9 mouse cellular contexts compared by ENCODE assay signal in genomic region chr19:46397436-46398001, GRCm38 (mm10). TPM values are rescaled to one million over a fixed set of nuclear protein-coding genes. Genes with fewer than 3 reads are reported as not detected.
DNase-seq lines count a peak whose midpoint lies in the region; ATAC-seq and TF ChIP-seq lines count a peak whose summit lies in the region.
"Had no signal": no experiment of that assay in that cellular context is flagged by ENCODE, and none has a peak within 500 bp of the region (broad histone marks: within the 10 kb centered on the region; RNA-seq: fewer than 3 reads in every experiment).

No protein-coding gene starts in this region.

- no peak for TF ChIP-seq CTCF in embryonic fibroblast, embryonic 13.5 days (IDR thresholded peaks at IDR 0.05; ENCODE audit: borderline replicate concordance, insufficient read depth, low read length)

- peak overlapping the region; percentile 86 for H3K4me2 ChIP-seq in neural tube, embryonic 15.5 days

- H3K9ac ChIP-seq in neural tube, embryonic 15.5 days (replicated peaks) = peak overlapping the region; percentile 94

- TF ChIP-seq POLR2A in embryonic fibroblast, embryonic 13.5 days (IDR thresholded peaks at IDR 0.05; ENCODE audit: low read depth, low read length) = no peak

- H3K27me3 ChIP-seq in limb, embryonic 10.5 days (ENCODE audit: low read depth, poor library complexity, severe bottlenecking) = no peaks in the 10 kb centered on the region
- H3K27me3 ChIP-seq in neural tube, embryonic 15.5 days (replicated peaks) = no peaks in the 10 kb centered on the region
- H3K27me3 ChIP-seq: Patski had no signal

- peaks cover 10% of the 10 kb centered on the region; the same call in 1 of the 2 replicates for H3K4me1 ChIP-seq in embryonic fibroblast, embryonic 13.5 days (ENCODE audit: control insufficient read depth, insufficient read depth, low read length)
- peaks cover 50% of the 10 kb centered on the region for H3K4me1 ChIP-seq in limb, embryonic 10.5 days
- peaks cover 60% of the 10 kb centered on the region for H3K4me1 ChIP-seq in neural tube, embryonic 15.5 days

- peak; percentile 41 for DNase-seq in embryo, embryonic 10 days (ENCODE audit: low spot score)
- no peak for DNase-seq in embryo, embryonic 9.5 days (ENCODE audit: extremely low spot score)
- peak; percentile 28 for DNase-seq in CD4-positive helper T cell, adult 2 months (ENCODE audit: low read depth, low spot score)
- peak; percentile 64 for DNase-seq in limb, embryonic 10.5 days (ENCODE audit: low spot score)
- no peak for DNase-seq in layer of hippocampus, adult 9-10 months (ENCODE audit: low spot score)
- no peak for DNase-seq in right cerebral cortex, postnatal 10 days (ENCODE audit: low spot score in 2 of 2)

- H3K4me3 ChIP-seq in embryonic fibroblast, embryonic 13.5 days (ENCODE audit: insufficient read depth, low read length) = peak overlapping the region; percentile 88
- H3K4me3 ChIP-seq in limb, embryonic 10.5 days = peak overlapping the region; percentile 86
- H3K4me3 ChIP-seq in neural tube, embryonic 15.5 days (replicated peaks) = peak overlapping the region; percentile 94

- peak overlapping the region; percentile 7; the same call in 1 of the 2 replicates for H3K27ac ChIP-seq in embryonic fibroblast, embryonic 13.5 days (ENCODE audit: insufficient read depth, low read length)
- peak overlapping the region; percentile 93 for H3K27ac ChIP-seq in limb, embryonic 10.5 days
- peak overlapping the region; percentile 88 for H3K27ac ChIP-seq in neural tube, embryonic 15.5 days (replicated peaks)

- WGBS in limb, embryonic 10.5 days = 2% methylated on average over 19 of the region's 19 CpGs
- 3% methylated on average over 19 of the region's 19 CpGs for WGBS in neural tube, embryonic 15.5 days

- ATAC-seq in neural tube, embryonic 15.5 days (ENCODE audit: low FRiP score) = no peak

- H3K9me3 ChIP-seq in limb, embryonic 10.5 days (replicated peaks) = no peaks in the 10 kb centered on the region
- no peaks in the 10 kb centered on the region for H3K9me3 ChIP-seq in neural tube, embryonic 15.5 days (replicated peaks)

- H3K36me3 ChIP-seq in limb, embryonic 10.5 days = peaks cover 17% of the 10 kb centered on the region
- H3K36me3 ChIP-seq in neural tube, embryonic 15.5 days = 0 out of 2 replicates have a peak, but pooled peaks cover 4% of the 10 kb centered on the region

RNA-seq across cellular contexts. Expression of gene Sufu, which starts 0.8 kb away (rescaled TPM):
- 19.8 and 22.0 TPM in 2 replicates for polyA plus RNA-seq in embryonic fibroblast, embryonic 13.5 days (2011; ENCODE audit: insufficient read length, low read depth, missing spikeins)
- polyA plus RNA-seq in limb, embryonic 10.5 days (2016; fragmentation: Nextera tagmentation; extraction: Ambion mirVana) = 53.8 and 58.5 TPM in 2 replicates
- 18.3 and 21.4 TPM in 2 replicates for polyA plus RNA-seq in neural tube, embryonic 15.5 days (2015; fragmentation: Nextera tagmentation; extraction: Ambion mirVana)

RNA-seq across cellular contexts. Expression of gene Actr1a, which starts 2.0 kb away (rescaled TPM):
- 117 and 130 TPM in 2 replicates for polyA plus RNA-seq in embryonic fibroblast, embryonic 13.5 days (2011; ENCODE audit: insufficient read length, low read depth, missing spikeins)
- 159 and 168 TPM in 2 replicates for polyA plus RNA-seq in limb, embryonic 10.5 days (2016; fragmentation: Nextera tagmentation; extraction: Ambion mirVana)
- 281 and 314 TPM in 2 replicates for polyA plus RNA-seq in neural tube, embryonic 15.5 days (2015; fragmentation: Nextera tagmentation; extraction: Ambion mirVana)

RNA-seq across cellular contexts. Expression of gene 2310034G01Rik, which starts 47.4 kb away (rescaled TPM):
- 0.48 and 0.51 TPM in 2 replicates for polyA plus RNA-seq in embryonic fibroblast, embryonic 13.5 days (2011; ENCODE audit: insufficient read length, low read depth, missing spikeins)
- polyA plus RNA-seq in limb, embryonic 10.5 days (2016; fragmentation: Nextera tagmentation; extraction: Ambion mirVana) = 1.3 and 1.8 TPM in 2 replicates
- polyA plus RNA-seq in neural tube, embryonic 15.5 days (2015; fragmentation: Nextera tagmentation; extraction: Ambion mirVana) = 2.4 and 2.7 TPM in 2 replicates

RNA-seq across cellular contexts. Expression of gene Mfsd13a, which starts 56.6 kb away (rescaled TPM):
- 1.3 and 1.6 TPM in 2 replicates for polyA plus RNA-seq in embryonic fibroblast, embryonic 13.5 days (2011; ENCODE audit: insufficient read length, low read depth, missing spikeins)
- 7.7 and 8.1 TPM in 2 replicates for polyA plus RNA-seq in limb, embryonic 10.5 days (2016; fragmentation: Nextera tagmentation; extraction: Ambion mirVana)
- 13.2 and 13.9 TPM in 2 replicates for polyA plus RNA-seq in neural tube, embryonic 15.5 days (2015; fragmentation: Nextera tagmentation; extraction: Ambion mirVana)

RNA-seq across cellular contexts. Expression of gene Cuedc2, which starts 59.0 kb away (rescaled TPM):
- 62.4 and 67.7 TPM in 2 replicates for polyA plus RNA-seq in embryonic fibroblast, embryonic 13.5 days (2011; ENCODE audit: insufficient read length, low read depth, missing spikeins)
- polyA plus RNA-seq in limb, embryonic 10.5 days (2016; fragmentation: Nextera tagmentation; extraction: Ambion mirVana) = 150 and 183 TPM in 2 replicates
- polyA plus RNA-seq in neural tube, embryonic 15.5 days (2015; fragmentation: Nextera tagmentation; extraction: Ambion mirVana) = 322 and 350 TPM in 2 replicates

Comparison
In these comparisons a context has a peak if more than half of its experiments do, and no peak if none do; other contexts are left out.
1. DNase-seq: peak in embryo, embryonic 10 days (single experiment), CD4-positive helper T cell, adult 2 months (single experiment) and limb, embryonic 10.5 days (single experiment); none in embryo, embryonic 9.5 days (single experiment), layer of hippocampus, adult 9-10 months (single experiment) and right cerebral cortex, postnatal 10 days (0 of 2).
2. H3K27ac ChIP-seq: peak in every context shown above with its lines; median percentile 93 in limb, embryonic 10.5 days; 88 in neural tube, embryonic 15.5 days; 7 in embryonic fibroblast, embryonic 13.5 days.
3. Peak in every context shown above with its lines, with median percentiles within 50 percentile points of each other: H3K4me3 ChIP-seq.